Mouse (Mus musculus) A20 (cell line): ENCODE measurements around the gene Olfr1148.

Experiments used
- DNase-seq: peaks from one replicate; pipeline ENCODE4 v3.0.0-alpha.2; 2011; ENCODE audit warnings: low read depth, low spot score

Olfr1148 gene

GRCm38 (mm10) chr2:87830233-87830632 is at the start of gene Olfr1148:
TSS of gene Olfr1148 (plus strand) at chr2:87830533.
- no peak for DNase-seq

GRCm38 (mm10) chr2:87800292-87800691 is 30.0 kb upstream of the Olfr1148 start, which contains the start of gene Olfr1143:
TSS of gene Olfr1143 (plus strand) at chr2:87800592.
- DNase-seq = no peak

GRCm38 (mm10) chr2:87809522-87809921 is 20.8 kb upstream of the Olfr1148 start, which contains the start of gene Olfr1145:
TSS of gene Olfr1145 (plus strand) at chr2:87809822.
- DNase-seq = no peak

- DNase-seq = no peak
These were observed 13.4 kb downstream of the Olfr1148 start, which contains the start of gene Olfr1150-ps1 for GRCm38 (mm10) chr2:87843693-87844092. TSS of gene Olfr1150-ps1 (plus strand) at chr2:87843993.

GRCm38 (mm10) chr2:87855562-87855961 is 25.2 kb downstream of the Olfr1148 start, which contains the start of gene Olfr1151:
TSS of gene Olfr1151 (plus strand) at chr2:87855862.
- DNase-seq = no peak

GRCm38 (mm10) chr2:87866192-87866591 is 35.9 kb downstream of the Olfr1148 start, which contains the start of gene Olfr1152:
TSS of gene Olfr1152 (plus strand) at chr2:87866492.
- no peak for DNase-seq
